Mouse (Mus musculus) kidney, adult 2 months (tissue): ENCODE measurements around the gene Cacng3.

Experiments used
- CTCF ChIP-seq: fragments of 200-500 bp; conservative IDR thresholded peaks from 2 replicates; pipeline ENCODE4 v1.5.1; 2011; ENCODE audit warnings: low read depth, mild to moderate bottlenecking, control low read depth, low read length, moderate library complexity, mixed read lengths; ENCODE audit not compliant: insufficient read depth, insufficient read length
- POLR2A ChIP-seq: fragments of 200-500 bp; IDR thresholded peaks from one replicate; pipeline ENCODE4 v1.6.1; 2011; ENCODE audit warnings: low read depth, low read length, control low read depth

DNA sequence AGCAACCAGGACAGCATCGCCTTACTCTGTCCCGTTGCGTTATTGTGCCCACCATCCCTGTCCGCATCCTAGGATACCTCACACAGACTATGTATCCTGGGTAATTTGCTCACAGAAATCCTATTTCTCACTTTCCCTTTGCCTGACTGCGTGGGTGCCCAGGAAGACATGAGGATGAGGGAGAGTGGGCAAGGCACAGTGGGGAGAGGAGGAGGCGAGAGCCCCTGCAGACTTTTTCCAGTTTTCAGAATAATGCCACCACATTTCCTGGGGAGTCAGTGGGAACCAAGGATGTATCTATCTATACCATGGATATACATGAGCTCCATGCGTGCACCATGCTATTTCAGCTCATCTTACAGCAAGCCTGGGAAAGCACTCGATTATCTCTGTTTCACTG is 57.9 kb downstream of the Cacng3 start:
- TF ChIP-seq CTCF (no peak), POLR2A (no peak)
